Mouse (Mus musculus) right cerebral cortex, postnatal 36 days (tissue): ENCODE results near the gene Grik4.

ENCODE experiments used
- DNase-seq, 2 experiments: peaks; one replicate each; pipeline ENCODE4 v3.0.0; 2022; ENCODE audit warnings: low spot score in 2 of 2, mixed read lengths in 1 of 2

Gene Grik4

GRCm38 (mm10) chr9:42673385-42674016 is 270.8 kb downstream of the Grik4 start:
- no peak for DNase-seq

DNA sequence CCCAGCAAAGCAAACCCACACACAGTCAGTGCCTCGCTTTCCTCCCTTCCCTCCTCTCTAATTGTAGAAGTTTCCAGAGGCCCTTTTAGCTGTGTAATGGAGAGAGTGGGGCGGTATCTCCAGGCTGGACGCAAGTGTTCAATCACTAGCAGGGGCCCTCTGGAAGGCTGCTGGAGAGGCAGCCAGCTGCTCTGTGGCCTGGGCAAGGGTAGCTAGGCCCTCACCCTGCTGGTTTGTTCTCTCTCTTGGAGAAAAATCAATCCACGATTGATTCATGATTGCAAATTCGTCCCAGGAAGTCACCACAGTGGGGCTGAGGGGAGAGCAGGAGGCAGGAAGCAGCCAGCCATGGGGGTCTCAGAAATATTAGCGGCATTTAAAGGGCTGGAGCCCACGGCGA is 271.3 kb downstream of the Grik4 start:
- DNase-seq = no peak

DNA sequence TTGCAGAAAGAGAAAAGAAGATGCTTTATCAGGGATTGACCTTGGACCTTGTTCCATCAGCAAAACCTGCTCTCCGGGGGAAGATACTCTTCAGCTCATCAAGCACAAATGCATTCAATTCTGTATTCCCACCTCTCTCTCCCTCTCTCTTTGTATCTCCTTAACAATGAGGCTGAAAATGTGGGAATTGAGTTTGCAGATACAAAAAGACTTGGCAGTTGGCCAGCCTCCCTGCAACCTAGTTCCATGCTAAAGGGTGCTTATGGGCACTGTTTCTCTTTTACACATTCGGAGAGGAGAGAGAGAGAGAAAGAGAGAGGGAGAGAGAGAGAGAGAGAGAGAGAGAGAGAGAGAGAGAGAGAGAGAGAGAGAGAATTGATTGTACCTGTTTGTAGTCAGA is 273.7 kb downstream of the Grik4 start:
- DNase-seq = no peak

- DNase-seq = no peak
These were observed 282.8 kb downstream of the Grik4 start for GRCm38 (mm10) chr9:42661481-42661880.

DNA sequence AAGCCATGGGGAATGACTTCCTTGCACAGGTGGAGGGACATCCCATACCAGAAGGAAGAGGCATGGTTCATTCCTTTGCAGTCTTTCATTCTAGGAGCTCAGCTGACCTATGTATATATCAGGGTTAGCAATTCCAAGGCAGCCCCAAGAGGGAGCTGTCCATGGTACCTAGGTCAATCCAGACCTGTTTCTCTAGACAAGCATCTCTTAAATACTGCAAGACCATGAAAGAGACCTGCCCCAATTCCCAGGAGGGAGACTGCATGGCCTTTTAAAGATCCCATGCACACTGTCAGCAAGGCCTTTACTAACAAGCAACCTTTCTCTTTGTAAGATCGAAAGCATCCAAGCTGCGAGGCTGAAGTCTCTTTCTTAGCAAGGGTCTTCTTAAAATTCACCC is 291.5 kb downstream of the Grik4 start:
- no peak for DNase-seq

DNA sequence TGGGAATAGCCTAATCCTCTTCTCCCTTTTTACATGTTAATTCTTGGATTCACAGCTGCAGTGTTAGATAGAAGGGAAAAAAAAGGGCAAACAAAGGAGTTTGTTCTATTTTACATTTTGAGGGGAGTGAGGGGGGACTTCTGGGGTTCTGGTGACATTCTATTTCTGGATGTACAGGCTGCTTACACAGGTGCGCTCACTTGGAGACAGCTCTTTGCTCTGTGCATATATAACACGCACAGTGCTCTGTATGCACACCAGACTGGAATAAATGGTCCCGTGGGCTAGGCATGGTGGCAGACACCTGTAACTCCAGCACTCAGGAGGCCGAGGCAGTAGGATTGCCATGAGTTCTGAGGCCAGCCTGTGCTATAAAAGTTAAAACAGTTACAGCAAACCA is 292.0 kb downstream of the Grik4 start:
- DNase-seq = no peak

GRCm38 (mm10) chr9:42649872-42650271 is 294.4 kb downstream of the Grik4 start:
- DNase-seq = no peak

DNA sequence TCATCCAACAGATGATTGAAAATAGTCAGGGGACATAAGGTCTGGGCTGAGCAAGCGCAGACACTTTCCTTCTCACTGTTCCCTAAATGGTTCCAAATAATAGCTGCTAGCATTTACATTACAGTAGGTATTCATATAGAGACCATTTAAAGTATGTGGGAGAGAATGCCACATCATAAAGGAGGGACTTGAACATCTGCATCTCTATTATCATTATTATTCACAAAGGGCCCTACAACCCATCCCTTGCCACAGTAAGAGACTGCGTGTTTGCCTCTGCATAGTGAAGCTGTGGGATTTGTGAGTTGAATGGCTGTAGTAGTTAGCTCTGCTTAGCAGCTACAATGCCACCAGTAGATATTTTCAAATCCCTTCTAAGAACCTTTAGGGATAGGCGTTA is 296.2 kb downstream of the Grik4 start:
- DNase-seq = no peak

- no peak for DNase-seq
These were observed 296.7 kb downstream of the Grik4 start for GRCm38 (mm10) chr9:42647596-42647995.

DNA sequence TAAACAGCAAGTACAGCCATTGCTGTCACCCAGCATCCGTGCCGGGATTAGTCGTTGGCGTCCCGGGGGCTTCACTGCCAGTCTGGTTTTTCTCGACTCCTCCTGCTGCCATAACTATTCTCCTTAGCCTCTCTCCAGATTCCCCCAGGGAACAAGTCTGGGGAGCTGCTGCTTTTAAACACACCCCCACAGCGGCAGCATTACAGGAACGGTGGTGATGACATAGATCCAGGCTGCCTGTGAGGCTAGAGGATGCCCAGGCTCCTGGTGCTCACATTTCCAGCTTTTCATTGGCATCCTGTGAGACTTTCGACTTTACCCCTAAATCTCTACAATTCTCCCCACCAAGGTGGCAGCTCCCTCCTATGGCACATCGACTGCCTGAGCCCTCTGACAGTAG is 297.5 kb downstream of the Grik4 start:
- peak; percentile 30 to 33 for DNase-seq

GRCm38 (mm10) chr9:42645161-42645560 is 299.1 kb downstream of the Grik4 start:
- DNase-seq = peak in 1 of 2 experiments; percentile 22

DNA sequence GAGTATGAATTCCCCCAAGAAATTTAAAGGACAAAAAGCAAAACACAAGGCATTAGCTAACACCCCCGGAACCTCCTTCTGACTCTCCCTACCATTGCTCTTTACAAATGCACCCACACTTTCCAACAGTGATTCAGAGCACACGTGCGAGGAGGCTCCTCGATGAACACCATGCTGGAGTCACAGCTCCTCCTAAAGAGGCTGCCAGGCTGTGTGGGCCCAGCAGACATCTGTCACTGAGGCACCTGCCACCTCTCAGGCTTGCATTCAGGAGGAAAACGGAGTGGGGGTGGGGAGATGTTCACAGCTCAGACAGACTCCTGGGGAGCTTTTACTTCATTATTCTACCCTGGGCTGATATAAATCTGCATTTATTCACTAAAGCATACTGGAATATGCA is 301.5 kb downstream of the Grik4 start:
- peak; percentile 87 to 90 for DNase-seq

DNA sequence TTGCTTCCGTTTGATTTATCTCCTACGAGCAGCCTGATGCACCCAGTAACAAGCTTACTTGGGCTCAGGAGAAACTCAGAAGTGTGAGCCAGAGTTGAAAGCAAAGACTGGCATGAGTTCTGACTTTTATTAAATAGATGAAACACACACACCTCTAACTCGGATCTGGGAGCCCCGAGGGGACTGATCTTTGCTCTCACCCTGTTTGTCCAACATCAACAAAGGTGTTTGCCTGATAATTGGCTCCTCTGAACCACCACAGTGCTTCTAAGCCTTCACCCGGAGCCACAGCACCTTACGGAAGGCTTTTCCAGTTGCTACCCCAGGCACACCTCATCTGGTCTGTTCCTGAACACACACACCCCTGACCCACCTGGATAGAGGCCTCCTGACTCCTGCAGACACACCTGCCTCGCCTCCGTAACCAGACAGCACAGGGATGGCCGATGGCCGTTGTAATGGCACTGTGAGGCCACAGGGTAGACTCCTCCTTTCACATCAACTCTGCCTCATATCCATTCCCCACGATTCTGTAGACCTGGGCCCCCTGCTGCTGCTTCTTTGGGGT is 302.7 kb downstream of the Grik4 start:
- DNase-seq = no peak

DNA sequence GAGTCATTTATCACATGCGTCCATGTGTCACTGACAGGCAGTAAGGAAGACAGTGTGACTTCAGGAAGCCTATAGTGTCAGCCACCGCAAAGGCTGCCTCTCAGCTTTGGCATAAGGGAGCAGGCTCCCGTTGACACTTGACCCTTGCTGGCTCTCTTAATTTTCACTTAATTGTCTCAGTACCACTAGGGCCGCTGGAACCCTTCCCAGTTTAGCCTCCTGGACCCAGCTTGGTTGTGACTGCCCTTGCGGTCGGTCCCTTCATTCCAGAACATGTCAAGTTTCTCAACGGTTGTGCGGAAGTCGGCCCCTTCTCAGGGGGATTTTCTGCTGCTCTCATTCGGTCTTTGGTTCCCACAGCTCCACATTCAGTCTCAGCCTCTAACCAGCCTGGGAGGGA is 307.8 kb downstream of the Grik4 start:
- DNase-seq = no peak

- no peak for DNase-seq
These were observed 312.8 kb downstream of the Grik4 start for GRCm38 (mm10) chr9:42631479-42631878.

- DNase-seq = no peak
These were observed 316.7 kb downstream of the Grik4 start for GRCm38 (mm10) chr9:42627634-42628033.

GRCm38 (mm10) chr9:42627146-42627545 is 317.1 kb downstream of the Grik4 start:
- no peak for DNase-seq

- DNase-seq = no peak
These were observed 318.0 kb downstream of the Grik4 start for GRCm38 (mm10) chr9:42626226-42626775.

- DNase-seq = no peak
These were observed 329.9 kb downstream of the Grik4 start for GRCm38 (mm10) chr9:42614409-42614808.

GRCm38 (mm10) chr9:42613827-42614226 is 330.5 kb downstream of the Grik4 start:
- no peak for DNase-seq

GRCm38 (mm10) chr9:42612482-42612991 is 331.8 kb downstream of the Grik4 start:
- DNase-seq = no peak

DNA sequence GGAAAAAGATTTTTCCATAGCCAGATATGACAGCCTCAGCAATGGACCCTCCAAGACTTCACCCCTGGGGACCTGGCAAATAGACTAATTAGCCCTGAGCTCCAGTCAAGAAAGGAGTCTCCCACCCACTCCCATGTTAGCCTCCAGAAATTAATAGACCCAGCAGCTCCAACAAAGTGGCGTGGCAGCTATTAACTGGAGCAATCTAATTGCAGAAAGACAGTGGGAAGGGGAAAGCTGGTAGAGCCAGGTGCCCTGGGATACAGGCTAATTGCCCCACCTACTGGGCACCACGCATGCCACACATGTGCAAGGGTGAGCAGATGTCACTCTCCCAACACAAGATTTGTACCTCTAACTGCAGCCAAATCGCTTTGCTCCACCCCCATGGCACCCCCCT is 342.8 kb downstream of the Grik4 start:
- no peak for DNase-seq

GRCm38 (mm10) chr9:42597525-42597924 is 346.8 kb downstream of the Grik4 start:
- DNase-seq = no peak
